Mouse (Mus musculus): ENCODE measurements at regions not wholly inside any gene's neighbourhood (a gene's known extent, or its start where the extent isn't known, plus 50 kb on each side); places are given as distances from the start of the nearest gene placed in this dataset.

DNA sequence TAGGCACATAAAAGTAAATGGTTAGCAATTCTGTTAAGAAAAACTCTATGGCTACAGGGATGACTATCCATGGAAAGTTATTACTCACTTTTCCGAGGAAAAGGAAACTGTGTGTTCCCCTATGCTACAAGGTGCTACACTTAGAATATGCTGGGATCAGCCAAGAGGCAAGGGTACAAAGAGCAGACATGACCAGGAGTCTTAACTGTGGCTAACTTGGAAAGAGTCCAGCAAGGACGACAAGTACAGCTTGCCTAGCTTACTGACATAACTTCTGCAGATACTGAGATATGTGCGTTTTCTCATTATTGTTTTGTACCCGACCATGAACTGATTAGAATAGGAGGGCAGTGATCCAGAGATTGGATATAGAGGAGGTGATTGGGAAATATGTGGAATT is 296.4 kb downstream of the Gm16223 start:
- H3K4me1 ChIP-seq (ENCODE audit: insufficient read depth), result no peaks in the 10 kb centered on the region
- no peak overlapping the region for H3K4me2 ChIP-seq (ENCODE audit: low read depth)
- WGBS, result 79% methylated on average over 4 of the region's 4 CpGs
- ATAC-seq, result no peak
- H3K27ac ChIP-seq (ENCODE audit: low read depth, low read length), result no peak overlapping the region
- no peak overlapping the region for H3K9ac ChIP-seq
- H3K36me3 ChIP-seq (ENCODE audit: insufficient read depth), result no peaks in the 10 kb centered on the region
- DNase-seq, result no peak
- H3K27me3 ChIP-seq (ENCODE audit: insufficient read depth, low read length), result no peaks in the 10 kb centered on the region
- no peak overlapping the region for H3K4me3 ChIP-seq (ENCODE audit: low read depth, low read length)
- H3K9me3 ChIP-seq (ENCODE audit: low read length), result no peaks in the 10 kb centered on the region
- no peak for TF ChIP-seq CTCF (IDR thresholded peaks at IDR 0.05; ENCODE audit: low read depth)

DNA sequence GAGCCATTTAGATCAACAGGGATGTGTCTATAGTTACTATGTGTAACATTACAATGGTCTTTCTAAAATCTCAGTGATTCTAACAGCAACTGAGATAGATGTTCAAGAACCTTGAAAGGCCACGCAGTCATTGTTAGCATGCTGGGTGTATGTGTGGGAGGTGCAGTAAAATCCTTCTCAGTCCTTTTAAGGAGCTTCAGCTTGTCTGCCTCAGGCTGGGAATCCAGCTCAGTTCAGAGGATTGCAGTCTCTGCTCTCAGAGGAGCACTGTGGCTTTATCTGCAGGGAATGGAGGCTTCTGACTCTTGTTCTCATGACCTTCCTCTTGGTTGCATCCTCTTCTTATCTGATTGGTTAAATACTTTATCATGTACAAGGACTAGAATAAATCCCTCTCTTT is 320.2 kb downstream of the Gm16223 start:
- no peak for DNase-seq
- H3K4me1 ChIP-seq (ENCODE audit: insufficient read depth), result no peaks in the 10 kb centered on the region
- WGBS, result 86% methylated on average over 1 of the region's 1 CpGs

DNA sequence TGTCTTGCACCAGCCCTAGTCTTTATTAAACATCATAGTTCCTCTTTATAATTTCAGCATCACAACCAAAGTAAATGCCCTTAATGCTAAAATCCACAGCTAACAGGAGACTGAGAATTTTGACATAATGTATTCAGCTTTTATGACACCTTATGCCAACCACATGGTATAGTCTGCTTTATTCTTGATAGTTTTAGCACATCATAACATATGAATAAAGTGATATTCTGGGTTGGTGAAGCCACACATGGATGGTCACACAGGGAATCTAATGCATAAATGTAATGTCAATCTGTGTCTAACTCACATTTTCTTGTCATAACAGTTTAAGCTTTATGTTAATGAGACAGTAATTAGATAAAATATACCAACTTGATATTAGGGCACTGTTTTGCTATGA is 328.9 kb downstream of the Gm16223 start:
- no peak for DNase-seq
- no peak overlapping the region for H3K9ac ChIP-seq
- no peaks in the 10 kb centered on the region for H3K4me1 ChIP-seq (ENCODE audit: insufficient read depth)
- peak; percentile 63; the same call in 1 of the 2 replicates for ATAC-seq
- no peaks in the 10 kb centered on the region for H3K27me3 ChIP-seq (ENCODE audit: insufficient read depth, low read length)
- no peaks in the 10 kb centered on the region for H3K9me3 ChIP-seq (ENCODE audit: low read length)
- H3K36me3 ChIP-seq (ENCODE audit: insufficient read depth), result no peaks in the 10 kb centered on the region
- no peak overlapping the region for H3K4me3 ChIP-seq (ENCODE audit: low read depth, low read length)
- no peak overlapping the region for H3K4me2 ChIP-seq (ENCODE audit: low read depth)
- no peak for TF ChIP-seq CTCF (IDR thresholded peaks at IDR 0.05; ENCODE audit: low read depth)
- no peak overlapping the region for H3K27ac ChIP-seq (ENCODE audit: low read depth, low read length)

More for the DNA sequence above, 320.2 kb downstream of the Gm16223 start:
- Histone ChIP-seq H3K9me3 (ENCODE audit: low read length) (no peaks in the 10 kb centered on the region), H3K4me3 (ENCODE audit: low read depth, low read length) (no peak overlapping the region), H3K4me2 (ENCODE audit: low read depth) (no peak overlapping the region), H3K36me3 (ENCODE audit: insufficient read depth) (no peaks in the 10 kb centered on the region), H3K27ac (ENCODE audit: low read depth, low read length) (no peak overlapping the region), H3K27me3 (ENCODE audit: insufficient read depth, low read length) (no peaks in the 10 kb centered on the region), H3K9ac (no peak overlapping the region)
- ATAC-seq, result no peak
- no peak for TF ChIP-seq CTCF (IDR thresholded peaks at IDR 0.05; ENCODE audit: low read depth)

DNA sequence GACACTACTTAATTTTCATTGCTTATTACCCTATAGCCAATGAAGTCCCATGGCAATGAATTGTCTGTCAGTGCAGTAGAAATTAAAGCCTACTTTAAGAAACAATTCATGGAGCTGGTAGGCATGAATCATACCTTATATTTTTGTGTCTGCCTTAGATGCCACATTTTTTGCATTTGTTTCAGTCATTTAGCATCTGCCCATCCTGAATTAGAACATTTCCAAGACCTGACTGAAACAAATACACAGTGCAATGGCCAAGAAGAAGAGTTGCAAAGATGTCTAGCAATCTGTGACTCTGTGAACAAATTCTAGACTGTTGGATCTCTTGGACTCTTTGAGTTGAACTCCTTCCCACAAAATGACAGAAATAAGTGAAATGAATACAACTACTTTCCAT is 342.2 kb downstream of the Gm16223 start:
- H3K4me2 ChIP-seq (ENCODE audit: low read depth), result no peak overlapping the region
- H3K27me3 ChIP-seq (ENCODE audit: insufficient read depth, low read length), result no peaks in the 10 kb centered on the region
- TF ChIP-seq CTCF (IDR thresholded peaks at IDR 0.05; ENCODE audit: low read depth), result no peak

DNA sequence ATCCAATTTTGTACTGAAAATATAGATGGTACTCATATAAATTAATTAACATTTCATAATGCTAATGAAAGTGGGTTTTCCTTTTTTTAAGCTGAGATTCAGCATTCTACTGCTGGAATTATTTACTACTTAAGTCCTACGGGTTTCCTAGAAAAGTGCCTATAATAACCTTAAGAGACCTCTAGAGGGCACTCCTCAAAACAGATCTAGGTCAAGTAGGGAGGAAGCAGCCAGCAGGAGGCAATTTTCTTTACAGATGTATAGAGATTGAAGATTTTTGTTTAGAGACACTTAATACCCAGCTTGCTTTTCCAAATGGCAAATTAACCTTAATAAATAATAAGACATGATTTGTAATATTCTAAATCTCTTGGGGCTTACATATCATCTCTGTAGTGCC is 344.5 kb downstream of the Gm16223 start:
- Histone ChIP-seq H3K36me3 (ENCODE audit: insufficient read depth) (no peaks in the 10 kb centered on the region), H3K4me3 (ENCODE audit: low read depth, low read length) (no peak overlapping the region), H3K27me3 (ENCODE audit: insufficient read depth, low read length) (no peaks in the 10 kb centered on the region), H3K9ac (no peak overlapping the region), H3K27ac (ENCODE audit: low read depth, low read length) (no peak overlapping the region), H3K9me3 (ENCODE audit: low read length) (no peaks in the 10 kb centered on the region), H3K4me2 (ENCODE audit: low read depth) (no peak overlapping the region), H3K4me1 (ENCODE audit: insufficient read depth) (no peaks in the 10 kb centered on the region)
- peak; percentile 47 for DNase-seq
- WGBS, result 11% methylated on average over 1 of the region's 1 CpGs
- peak; percentile 61 for TF ChIP-seq CTCF (IDR thresholded peaks at IDR 0.05; ENCODE audit: low read depth)
- peak; percentile 51; the same call in 1 of the 2 replicates for ATAC-seq

More for the DNA sequence above, 342.2 kb downstream of the Gm16223 start:
- H3K9ac ChIP-seq, result no peak overlapping the region
- H3K4me1 ChIP-seq (ENCODE audit: insufficient read depth), result no peaks in the 10 kb centered on the region
- H3K27ac ChIP-seq (ENCODE audit: low read depth, low read length), result no peak overlapping the region
- H3K9me3 ChIP-seq (ENCODE audit: low read length), result no peaks in the 10 kb centered on the region
- ATAC-seq (no peak), DNase-seq (no peak)
- no peak overlapping the region for H3K4me3 ChIP-seq (ENCODE audit: low read depth, low read length)
- H3K36me3 ChIP-seq (ENCODE audit: insufficient read depth), result no peaks in the 10 kb centered on the region

DNA sequence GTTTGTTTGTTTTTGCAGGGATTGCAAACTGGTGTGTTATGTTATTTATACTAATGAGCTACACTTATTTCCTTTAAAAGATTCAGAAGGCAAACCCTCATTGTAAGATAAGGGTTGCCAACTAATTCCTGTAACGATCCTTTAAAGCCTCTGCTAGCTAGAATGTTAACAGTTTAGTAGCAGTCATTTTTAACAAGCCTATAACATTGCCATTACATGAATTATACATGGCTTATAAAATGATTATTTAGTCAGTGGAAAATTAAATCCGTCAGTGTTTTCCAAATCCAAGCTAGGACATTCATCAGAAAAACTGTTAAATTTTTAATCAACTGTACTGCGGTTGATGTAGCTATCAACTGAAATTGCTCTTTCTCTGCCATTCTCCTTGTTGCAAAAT is 358.1 kb downstream of the Gm16223 start:
- Histone ChIP-seq H3K4me1 (ENCODE audit: insufficient read depth) (no peaks in the 10 kb centered on the region), H3K9me3 (ENCODE audit: low read length) (no peaks in the 10 kb centered on the region), H3K36me3 (ENCODE audit: insufficient read depth) (no peaks in the 10 kb centered on the region), H3K27ac (ENCODE audit: low read depth, low read length) (no peak overlapping the region), H3K4me2 (ENCODE audit: low read depth) (no peak overlapping the region), H3K27me3 (ENCODE audit: insufficient read depth, low read length) (no peaks in the 10 kb centered on the region), H3K9ac (no peak overlapping the region), H3K4me3 (ENCODE audit: low read depth, low read length) (no peak overlapping the region)
- no peak for TF ChIP-seq CTCF (IDR thresholded peaks at IDR 0.05; ENCODE audit: low read depth)
- DNase-seq (no peak), ATAC-seq (no peak)
- 27% methylated on average over 3 of the region's 3 CpGs for WGBS

DNA sequence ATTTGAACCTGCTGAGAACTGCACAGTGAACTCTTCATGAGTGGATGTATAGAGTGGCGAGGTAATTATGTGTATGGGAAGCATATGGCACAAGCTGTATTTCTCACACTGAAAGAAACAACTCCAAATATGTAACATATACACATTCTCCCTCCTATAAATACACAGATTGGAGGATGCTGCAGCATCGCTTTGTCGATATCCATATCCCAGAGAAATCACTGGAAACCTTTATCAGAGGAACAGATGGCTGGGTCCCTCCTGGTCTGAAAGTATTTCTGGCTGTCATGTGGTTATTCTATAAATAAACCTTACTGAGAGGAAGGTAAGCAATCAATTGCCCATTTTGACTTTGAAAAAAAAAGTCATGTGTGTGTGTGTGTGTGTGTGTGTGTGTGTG is 365.4 kb downstream of the Gm16223 start:
- Histone ChIP-seq H3K4me2 (ENCODE audit: low read depth) (no peak overlapping the region), H3K4me3 (ENCODE audit: low read depth, low read length) (no peak overlapping the region), H3K27me3 (ENCODE audit: insufficient read depth, low read length) (no peaks in the 10 kb centered on the region), H3K4me1 (ENCODE audit: insufficient read depth) (no peaks in the 10 kb centered on the region), H3K36me3 (ENCODE audit: insufficient read depth) (no peaks in the 10 kb centered on the region), H3K27ac (ENCODE audit: low read depth, low read length) (no peak overlapping the region), H3K9me3 (ENCODE audit: low read length) (no peaks in the 10 kb centered on the region), H3K9ac (no peak overlapping the region)
- 65% methylated on average over 3 of the region's 3 CpGs for WGBS
- no peak for TF ChIP-seq CTCF (IDR thresholded peaks at IDR 0.05; ENCODE audit: low read depth)
- DNase-seq, result peak; percentile 20
- peak; percentile 34; the same call in 1 of the 2 replicates for ATAC-seq

DNA sequence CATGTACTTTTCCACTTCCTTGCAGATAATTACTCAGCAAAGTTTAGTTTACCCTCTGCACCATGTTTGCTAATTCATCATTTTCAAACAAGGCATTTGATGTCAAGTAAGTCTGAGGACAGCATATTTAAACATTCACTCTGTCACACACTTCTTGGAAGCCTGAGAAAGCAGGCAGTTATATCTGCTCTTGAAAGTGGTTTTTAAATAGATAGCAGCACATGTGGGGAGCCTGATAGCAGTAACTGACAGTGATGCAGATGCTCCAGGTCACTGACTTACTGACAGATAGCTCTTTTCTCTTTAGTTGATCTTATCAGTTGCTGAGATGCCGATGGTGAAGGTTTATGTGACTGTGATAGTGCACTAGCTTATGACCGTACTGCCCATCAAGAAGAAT is 380.9 kb downstream of the Gm16223 start:
- Histone ChIP-seq H3K4me2 (ENCODE audit: low read depth) (no peak overlapping the region), H3K27me3 (ENCODE audit: insufficient read depth, low read length) (no peaks in the 10 kb centered on the region), H3K4me3 (ENCODE audit: low read depth, low read length) (no peak overlapping the region), H3K9ac (no peak overlapping the region), H3K36me3 (ENCODE audit: insufficient read depth) (no peaks in the 10 kb centered on the region), H3K27ac (ENCODE audit: low read depth, low read length) (no peak overlapping the region), H3K9me3 (ENCODE audit: low read length) (no peaks in the 10 kb centered on the region), H3K4me1 (ENCODE audit: insufficient read depth) (no peaks in the 10 kb centered on the region)
- no peak for ATAC-seq
- 89% methylated on average over 2 of the region's 2 CpGs for WGBS
- no peak for DNase-seq
- no peak for TF ChIP-seq CTCF (IDR thresholded peaks at IDR 0.05; ENCODE audit: low read depth)

Data from forebrain, postnatal 0 days (tissue).